Mouse (Mus musculus) E14TG2a.4 (cell line): ENCODE measurements around the gene Gm3558.
"Not testable (repeated sequence)": the region's sequence is repeated elsewhere in the genome, so short reads cannot be mapped to it uniquely, and the experiment has no call there.

Experiments
- H3K27me3 ChIP-seq: 2 replicates; pipeline ENCODE4 v1.6.1; 2014; ENCODE audit warnings: low read length, control low read depth; ENCODE audit not compliant: insufficient read depth
- H3K36me3 ChIP-seq: 2 replicates; pipeline ENCODE4 v1.6.1; 2014; ENCODE audit warnings: low read length, control low read depth; ENCODE audit not compliant: insufficient read depth
- H3K4me1 ChIP-seq: replicated peaks from 2 replicates; pipeline ENCODE4 v1.6.1; 2014; ENCODE audit warnings: low read depth, low read length, control low read depth
- H3K4me3 ChIP-seq: replicated peaks from 2 replicates; pipeline ENCODE4 v1.5.1; 2014; ENCODE audit warnings: mild to moderate bottlenecking, low read length
- H3K9me3 ChIP-seq: 2 replicates; pipeline ENCODE4 v1.6.1; 2014; ENCODE audit warnings: low read length, control low read depth

Gene Gm3558

DNA sequence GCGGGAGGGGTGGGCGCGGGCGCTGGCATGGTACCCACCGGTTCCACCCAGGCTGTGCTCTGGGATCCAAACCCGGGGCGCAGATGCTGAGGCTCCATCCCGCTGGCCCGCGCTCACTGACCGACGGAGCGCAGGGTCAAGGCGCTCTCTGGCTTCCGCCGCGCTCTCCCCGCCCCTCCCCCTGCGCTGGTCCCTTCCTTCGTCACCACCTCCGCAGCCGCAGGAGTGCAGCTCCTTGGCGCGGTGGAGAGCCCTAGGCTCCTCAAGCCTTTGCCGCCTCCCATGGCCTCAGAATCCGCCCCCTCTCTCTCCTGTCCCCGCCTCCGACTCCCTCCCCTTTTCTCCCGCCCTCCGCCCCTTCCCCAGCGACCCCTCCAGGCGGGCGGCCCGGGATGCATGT lies at the start of gene Gm3558:
TSS of gene Gm3558 (minus strand) at position 185 of the 400 bp plus-strand sequence.
- H3K4me1 ChIP-seq, H3K36me3 ChIP-seq, H3K9me3 ChIP-seq, H3K27me3 ChIP-seq: not testable (repeated sequence)
- peak within 1 kb of the TSS; percentile 67 for H3K4me3 ChIP-seq

DNA sequence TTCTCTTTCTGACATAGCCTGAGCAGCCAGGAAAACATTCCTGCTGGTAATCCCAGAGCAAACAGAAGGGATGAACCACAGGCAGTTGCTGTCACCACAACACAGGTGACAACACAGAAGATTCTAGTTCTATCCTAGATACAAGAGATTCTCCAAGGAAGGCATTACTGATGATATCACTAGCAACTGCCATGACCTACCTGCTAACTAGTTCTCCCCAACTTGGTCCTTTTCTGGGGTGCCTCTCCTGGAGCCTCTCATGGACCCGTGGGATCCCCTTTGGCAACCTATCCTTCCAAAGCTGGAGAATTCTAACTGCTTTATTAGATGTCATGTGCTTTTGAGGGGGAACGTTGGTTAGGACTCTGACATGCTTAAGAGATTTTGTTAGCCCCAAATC lies 27.1 kb upstream of the Gm3558 start, which contains the start of gene Gm10338:
TSS of gene Gm10338 (minus strand) at position 101 of the 400 bp plus-strand sequence.
- not testable (repeated sequence) for H3K4me1 ChIP-seq, H3K27me3 ChIP-seq, H3K36me3 ChIP-seq, H3K9me3 ChIP-seq, H3K4me3 ChIP-seq

DNA sequence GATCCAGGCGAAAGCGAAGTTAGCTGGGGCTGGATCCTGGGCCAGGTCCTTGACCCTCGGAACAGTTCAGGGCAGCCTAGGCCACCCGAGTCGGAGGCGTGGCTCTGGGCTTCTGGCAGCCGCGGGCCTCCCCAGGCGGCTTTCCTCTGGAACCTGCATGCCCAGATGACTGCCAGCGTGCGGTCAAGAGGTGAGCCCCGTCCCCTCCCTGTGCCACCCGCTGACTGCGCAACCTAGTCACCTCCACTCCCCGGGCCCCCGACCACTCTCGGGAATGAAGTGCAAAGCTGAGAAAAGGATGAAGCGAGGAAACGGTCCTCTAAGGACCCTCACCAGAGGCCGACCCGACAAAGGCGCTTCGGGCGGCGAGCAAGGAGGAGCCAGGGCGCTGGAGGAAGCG lies 476 bp downstream of the Gm3558 start:
- H3K9me3 ChIP-seq, H3K36me3 ChIP-seq, H3K4me1 ChIP-seq, H3K27me3 ChIP-seq: not testable (repeated sequence)
- peak overlapping the region; percentile 67 for H3K4me3 ChIP-seq

DNA sequence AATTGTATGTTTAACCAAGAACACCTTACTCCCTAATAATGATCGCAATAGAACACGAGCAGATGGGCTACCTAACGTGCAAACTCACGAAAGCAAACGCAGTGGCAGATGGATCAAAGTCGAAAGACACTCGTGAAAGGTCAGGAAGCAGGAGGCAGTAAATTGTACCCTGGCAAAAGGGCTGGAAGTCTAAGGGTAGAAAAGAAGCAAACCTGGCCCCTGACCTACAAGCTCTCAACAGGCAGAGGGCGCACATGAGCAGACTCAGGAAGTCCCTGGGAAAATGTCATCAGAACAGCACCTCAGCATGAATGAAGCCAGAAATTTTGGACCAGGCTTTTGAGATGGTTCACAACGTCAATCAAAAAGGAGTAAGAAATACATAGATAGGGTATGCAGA lies 1.1 kb downstream of the Gm3558 start:
- not testable (repeated sequence) for H3K9me3 ChIP-seq, H3K27me3 ChIP-seq, H3K4me3 ChIP-seq, H3K36me3 ChIP-seq, H3K4me1 ChIP-seq
